In the genomic region with DNA sequence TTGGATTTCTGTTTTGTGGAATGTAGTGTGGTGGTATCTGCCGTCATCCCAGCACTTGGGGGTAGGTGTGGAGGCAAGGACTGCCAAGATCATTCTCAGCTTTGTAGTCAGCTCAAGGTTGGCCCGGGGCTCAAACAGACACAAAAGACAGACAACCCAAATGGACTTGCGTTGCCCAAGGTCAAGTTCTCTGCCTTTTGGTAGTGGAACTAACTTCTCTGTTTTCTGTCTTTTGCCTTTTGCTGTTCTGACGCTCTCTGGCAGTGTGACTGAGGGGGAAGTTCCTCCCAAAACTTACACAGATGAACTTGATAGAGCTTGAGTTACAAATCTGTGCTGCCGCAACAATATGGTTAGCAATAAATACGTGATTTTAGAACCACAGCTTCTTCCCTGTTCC, we compare ENCODE assay signal across 8 mouse cellular contexts. TPM values are rescaled to one million over a fixed set of nuclear protein-coding genes. Genes with fewer than 3 reads are reported as not detected.
DNase-seq lines count a peak whose midpoint lies in the region; ATAC-seq and TF ChIP-seq lines count a peak whose summit lies in the region.

No protein-coding gene starts in this region.

- peaks cover 70% of the 10 kb centered on the region for H3K27me3 ChIP-seq in heart, embryonic 11.5 days (ENCODE audit: control insufficient read depth, insufficient read depth, low read length)
- H3K27me3 ChIP-seq in ES-Bruce4 (ENCODE audit: control insufficient read depth, insufficient read depth, low read length, poor library complexity, severe bottlenecking) = peaks cover 4% of the 10 kb centered on the region; the same call in 1 of the 2 replicates
- H3K27me3 ChIP-seq in liver, postnatal 0 days (ENCODE audit: insufficient read depth, low read length) = peaks cover 78% of the 10 kb centered on the region

- no peak overlapping the region for H3K4me3 ChIP-seq in heart, embryonic 11.5 days (ENCODE audit: low read depth, low read length)
- 0 out of 2 replicates have a peak overlapping the region, but pooled peaks have one; percentile 2 for H3K4me3 ChIP-seq in ES-Bruce4 (ENCODE audit: low read depth, low read length)
- H3K4me3 ChIP-seq in liver, postnatal 0 days (ENCODE audit: low read depth, low read length) = no peak overlapping the region

- no peak overlapping the region for H3K27ac ChIP-seq in heart, embryonic 11.5 days (ENCODE audit: low read depth, low read length)
- no peak overlapping the region for H3K27ac ChIP-seq in ES-Bruce4 (ENCODE audit: insufficient read depth, low read length)
- H3K27ac ChIP-seq in liver, postnatal 0 days (ENCODE audit: low read depth) = no peak overlapping the region

- TF ChIP-seq EP300 in ES-Bruce4 (IDR thresholded peaks at IDR 0.05; ENCODE audit: insufficient read depth, low read depth, low read length) = no peak
- TF ChIP-seq EP300 in liver, postnatal 0 days (IDR thresholded peaks at IDR 0.05; ENCODE audit: low read depth) = no peak

- peak; percentile 27 to 38 for DNase-seq in heart, adult 18-20 months
- DNase-seq in forelimb bud, embryonic 11.5 days (ENCODE audit: low read depth, low spot score) = peak; percentile 6
- DNase-seq in liver, postnatal 0 days = peak; percentile 10
- no peak for DNase-seq in ovary, postnatal 14 days (ENCODE audit: low spot score)
- no peak for DNase-seq in cerebellum, adult 18-20 months
- no peak for DNase-seq in right cerebral cortex, postnatal 36 days (ENCODE audit: low spot score in 2 of 2)

- ATAC-seq in heart, embryonic 11.5 days (replicated peaks; ENCODE audit: insufficient number of reproducible peaks, low FRiP score, low TSS enrichment) = no peak
- ATAC-seq in liver, postnatal 0 days = no peak

- no peak for TF ChIP-seq CTCF in ES-Bruce4 (IDR thresholded peaks at IDR 0.05; ENCODE audit: low read depth, low read length)
- TF ChIP-seq CTCF in liver, postnatal 0 days (IDR thresholded peaks at IDR 0.05; ENCODE audit: low read depth) = no peak

- H3K36me3 ChIP-seq in heart, embryonic 11.5 days (ENCODE audit: control insufficient read depth, insufficient read depth, low read length) = no peaks in the 10 kb centered on the region
- no peaks in the 10 kb centered on the region for H3K36me3 ChIP-seq in ES-Bruce4 (ENCODE audit: control insufficient read depth, insufficient read depth, low read length, poor library complexity, severe bottlenecking)
- no peaks in the 10 kb centered on the region for H3K36me3 ChIP-seq in liver, postnatal 0 days (replicated peaks; ENCODE audit: insufficient read depth, low read length)

- H3K9me3 ChIP-seq in heart, embryonic 11.5 days (replicated peaks; ENCODE audit: control insufficient read depth, low read length) = no peaks in the 10 kb centered on the region
- no peaks in the 10 kb centered on the region for H3K9me3 ChIP-seq in ES-Bruce4 (replicated peaks; ENCODE audit: control insufficient read depth, insufficient read depth, low read length, poor library complexity, severe bottlenecking)
- no peaks in the 10 kb centered on the region for H3K9me3 ChIP-seq in liver, postnatal 0 days (ENCODE audit: low read length)

- H3K4me1 ChIP-seq in heart, embryonic 11.5 days (ENCODE audit: control insufficient read depth, insufficient read depth, low read length) = no peaks in the 10 kb centered on the region
- H3K4me1 ChIP-seq in ES-Bruce4 (ENCODE audit: control insufficient read depth, insufficient read depth, low read length) = peaks cover 4% of the 10 kb centered on the region
- H3K4me1 ChIP-seq in liver, postnatal 0 days (ENCODE audit: insufficient read depth) = peaks cover 4% of the 10 kb centered on the region; the same call in 1 of the 2 replicates

- H3K9ac ChIP-seq in heart, embryonic 11.5 days (ENCODE audit: low read depth, low read length) = no peak overlapping the region
- H3K9ac ChIP-seq in ES-Bruce4 (ENCODE audit: low read depth, poor library complexity, severe bottlenecking) = no peak overlapping the region
- no peak overlapping the region for H3K9ac ChIP-seq in liver, postnatal 0 days (replicated peaks)

- H3K4me2 ChIP-seq in heart, embryonic 11.5 days = no peak overlapping the region
- peak overlapping the region; percentile 93 for H3K4me2 ChIP-seq in liver, postnatal 0 days (ENCODE audit: low read depth, low read length)

- WGBS in heart, embryonic 11.5 days (ENCODE audit: insufficient replicate concordance) = 24% methylated on average over 6 of the region's 6 CpGs
- WGBS in liver, postnatal 0 days (ENCODE audit: insufficient replicate concordance) = 13% methylated on average over 6 of the region's 6 CpGs

- no peak for TF ChIP-seq POLR2A in ES-Bruce4 (IDR thresholded peaks at IDR 0.05; ENCODE audit: insufficient read depth, low read length)

RNA-seq across cellular contexts. Expression of gene Cds1, which starts 1.3 kb away (rescaled TPM):
- 10 to 100 TPM; 27.3 to 32.3 TPM for total RNA-seq in heart, adult 18-20 months (2021)
- 0.52 and 0.60 TPM in 2 replicates for polyA plus RNA-seq in heart, embryonic 11.5 days (2014; fragmentation: Nextera tagmentation; extraction: Ambion mirVana)
- 15.9 and 22.9 TPM in 2 replicates for polyA plus RNA-seq in ES-Bruce4 (2011; ENCODE audit: insufficient read depth, insufficient read length, low read depth, missing spikeins)
- polyA plus RNA-seq in liver, postnatal 0 days (2015; fragmentation: Nextera tagmentation; extraction: Ambion mirVana) = 0.39 and 0.44 TPM in 2 replicates

Comparison
In these comparisons a context has a peak if more than half of its experiments do, and no peak if none do; other contexts are left out.
1. DNase-seq: peak in heart, adult 18-20 months (2 of 2), forelimb bud, embryonic 11.5 days (single experiment) and liver, postnatal 0 days (single experiment); none in ovary, postnatal 14 days (single experiment), cerebellum, adult 18-20 months (0 of 2) and right cerebral cortex, postnatal 36 days (0 of 2).
2. RNA of gene Cds1, which starts 1.3 kb away (polyA plus RNA-seq): 15.9 to 22.9 TPM in ES-Bruce4; 0.52 to 0.60 TPM in heart, embryonic 11.5 days and 0.39 to 0.44 TPM in liver, postnatal 0 days; every median in the first group is over 10 times any median in the second.